Mouse (Mus musculus) midbrain, embryonic 14.5 days (tissue): ENCODE data around the gene Vmn1r16. TPM values are rescaled to one million over a fixed set of nuclear protein-coding genes. Genes with fewer than 3 reads are reported as not detected.
"Not testable (repeated sequence)": the region's sequence is repeated elsewhere in the genome, so short reads cannot be mapped to it uniquely, and the experiment has no call there.

Experiments
- ATAC-seq: fragments of 200-750 bp; cut with Nextera tagmentation; 2 replicates; pipeline ENCODE4 v1.8.0; 2017; ENCODE audit warnings: moderate number of reproducible peaks, moderate library complexity; ENCODE audit not compliant: low FRiP score, low TSS enrichment
- DNase-seq: peaks from one replicate; pipeline ENCODE4 v3.0.0-alpha.2; 2015
- H3K27ac ChIP-seq: fragments of 300-500 bp; sonication (generic); replicated peaks from 2 replicates; pipeline ENCODE4 v1.5.1; 2014; ENCODE audit warnings: mild to moderate bottlenecking, low read depth, low read length, moderate library complexity
- H3K27me3 ChIP-seq: fragments of 300-500 bp; sonication (generic); 2 replicates; pipeline ENCODE4 v1.6.1; 2014; ENCODE audit warnings: low read length, control low read depth, mixed read lengths; ENCODE audit not compliant: control insufficient read depth, insufficient read depth
- H3K36me3 ChIP-seq: fragments of 300-500 bp; sonication (generic); 2 replicates; pipeline ENCODE4 v1.6.1; 2014; ENCODE audit warnings: low read length, control low read depth; ENCODE audit not compliant: control insufficient read depth, insufficient read depth
- H3K4me1 ChIP-seq: fragments of 300-500 bp; sonication (generic); 2 replicates; pipeline ENCODE4 v1.6.1; 2014; ENCODE audit warnings: mild to moderate bottlenecking, antibody characterized with exemption, low read length, control low read depth; ENCODE audit not compliant: control insufficient read depth, insufficient read depth
- H3K4me2 ChIP-seq: fragments of 300-500 bp; sonication (generic); 2 replicates; pipeline ENCODE4 v1.6.1; 2014; ENCODE audit warnings: mild to moderate bottlenecking, low read length, moderate library complexity
- H3K4me3 ChIP-seq: fragments of 300-500 bp; sonication (generic); replicated peaks from 2 replicates; pipeline ENCODE4 v1.5.1; 2014; ENCODE audit warnings: low read depth, low read length
- H3K9ac ChIP-seq: fragments of 300-500 bp; sonication (generic); replicated peaks from 2 replicates; pipeline ENCODE4 v1.6.1; 2014; ENCODE audit warnings: mild to moderate bottlenecking, low read length, moderate library complexity
- H3K9me3 ChIP-seq: fragments of 300-500 bp; sonication (generic); 2 replicates; pipeline ENCODE4 v1.6.1; 2016; ENCODE audit warnings: low read length, control low read depth, mixed read lengths; ENCODE audit not compliant: control insufficient read depth
- WGBS: fragments of 180-500 bp; shearing (Covaris S2); extraction: QIAGEN DNeasy Blood & Tissue Kit; methylation state at CpG from one replicate; pipeline ENCODE4 v1.1.7; 2014; 5-methylcytosine and 5-hydroxymethylcytosine counted together
- polyA plus RNA-seq: library from polyadenylated mRNA; unstranded; fragments of >200 nt; fragmentation: Nextera tagmentation; extraction: Ambion mirVana; gene quantifications from 2 replicates; pipeline ENCODE4 v1.2.1, GENCODE M21; 2014

The Vmn1r16 gene
- not detected in 2 replicates for polyA plus RNA-seq

GRCm38 (mm10) chr6:57329394-57329793, at the start of gene Vmn1r16:
Gene Vmn1r16, minus strand, starts transcription at chr6:57329494.
- Histone ChIP-seq H3K27ac (no peak within 1 kb of the TSS), H3K36me3 (no peaks in the 10 kb centered on the region), H3K9ac (no peak within 1 kb of the TSS), H3K27me3 (no peaks in the 10 kb centered on the region), H3K4me3 (no peak within 1 kb of the TSS), H3K9me3 (no peaks in the 10 kb centered on the region), H3K4me1 (no peaks in the 10 kb centered on the region), H3K4me2 (no peak within 1 kb of the TSS)
- ATAC-seq (no peak), DNase-seq (no peak)
- WGBS = 74% methylated on average over 3 of the region's 3 CpGs

- no peak overlapping the region for H3K9ac ChIP-seq
- no peaks in the 10 kb centered on the region for H3K9me3 ChIP-seq
- no peak overlapping the region for H3K4me2 ChIP-seq
- H3K36me3 ChIP-seq = no peaks in the 10 kb centered on the region
- DNase-seq (no peak), ATAC-seq (no peak)
- no peak overlapping the region for H3K4me3 ChIP-seq
- H3K27me3 ChIP-seq = no peaks in the 10 kb centered on the region
- WGBS = 87% methylated on average over 1 of the region's 1 CpGs
- H3K27ac ChIP-seq = no peak overlapping the region
- no peaks in the 10 kb centered on the region for H3K4me1 ChIP-seq
These were observed 38.2 kb upstream of the Vmn1r16 start for GRCm38 (mm10) chr6:57367496-57367895.

- not testable (repeated sequence) for H3K27ac ChIP-seq, ATAC-seq, H3K27me3 ChIP-seq, H3K36me3 ChIP-seq, H3K4me2 ChIP-seq, H3K9ac ChIP-seq, H3K4me3 ChIP-seq, DNase-seq, H3K4me1 ChIP-seq, H3K9me3 ChIP-seq
- 92% methylated on average over 1 of the region's 1 CpGs for WGBS
These were observed 36.6 kb upstream of the Vmn1r16 start for GRCm38 (mm10) chr6:57365866-57366265.

GRCm38 (mm10) chr6:57363627-57364026, 34.3 kb upstream of the Vmn1r16 start, which contains the start of gene Vmn1r17:
Gene Vmn1r17, minus strand, starts transcription at chr6:57363727.
- no peaks in the 10 kb centered on the region for H3K36me3 ChIP-seq
- H3K27ac ChIP-seq = no peak within 1 kb of the TSS
- 92% methylated on average over 1 of the region's 1 CpGs for WGBS
- H3K9me3 ChIP-seq = no peaks in the 10 kb centered on the region
- H3K9ac ChIP-seq = no peak within 1 kb of the TSS
- no peak for DNase-seq
- H3K4me2 ChIP-seq = no peak within 1 kb of the TSS
- no peaks in the 10 kb centered on the region for H3K27me3 ChIP-seq
- no peaks in the 10 kb centered on the region for H3K4me1 ChIP-seq
- ATAC-seq = no peak
- H3K4me3 ChIP-seq = no peak within 1 kb of the TSS

GRCm38 (mm10) chr6:57356864-57357263, 27.6 kb upstream of the Vmn1r16 start:
- ATAC-seq (no peak), DNase-seq (no peak)
- no peak overlapping the region for H3K27ac ChIP-seq
- no peaks in the 10 kb centered on the region for H3K27me3 ChIP-seq
- no peaks in the 10 kb centered on the region for H3K4me1 ChIP-seq
- no peak overlapping the region for H3K9ac ChIP-seq
- H3K4me3 ChIP-seq = no peak overlapping the region
- 80% methylated on average over 2 of the region's 2 CpGs for WGBS
- H3K9me3 ChIP-seq = no peaks in the 10 kb centered on the region
- no peaks in the 10 kb centered on the region for H3K36me3 ChIP-seq
- H3K4me2 ChIP-seq = no peak overlapping the region

- no peaks in the 10 kb centered on the region for H3K4me1 ChIP-seq
- DNase-seq (no peak), ATAC-seq (no peak)
These were observed 3.1 kb downstream of the Vmn1r16 start for GRCm38 (mm10) chr6:57326176-57326575.

GRCm38 (mm10) chr6:57278952-57279351, 50.3 kb downstream of the Vmn1r16 start:
- Histone ChIP-seq H3K4me2 (no peak overlapping the region), H3K36me3 (no peaks in the 10 kb centered on the region), H3K9ac (no peak overlapping the region), H3K27ac (no peak overlapping the region), H3K27me3 (no peaks in the 10 kb centered on the region), H3K4me1 (no peaks in the 10 kb centered on the region), H3K9me3 (no peaks in the 10 kb centered on the region), H3K4me3 (no peak overlapping the region)
- DNase-seq (no peak), ATAC-seq (no peak)

More at GRCm38 (mm10) chr6:57326176-57326575, 3.1 kb downstream of the Vmn1r16 start:
- H3K27ac ChIP-seq = no peak overlapping the region
- no peak overlapping the region for H3K4me2 ChIP-seq
- no peak overlapping the region for H3K9ac ChIP-seq
- H3K4me3 ChIP-seq = no peak overlapping the region
- no peaks in the 10 kb centered on the region for H3K36me3 ChIP-seq
- H3K9me3 ChIP-seq = no peaks in the 10 kb centered on the region
- H3K27me3 ChIP-seq = no peaks in the 10 kb centered on the region

- Histone ChIP-seq H3K27me3 (no peaks in the 10 kb centered on the region), H3K9me3 (no peaks in the 10 kb centered on the region), H3K4me2 (no peak overlapping the region), H3K27ac (no peak overlapping the region), H3K9ac (no peak overlapping the region), H3K4me1 (no peaks in the 10 kb centered on the region), H3K36me3 (no peaks in the 10 kb centered on the region), H3K4me3 (no peak overlapping the region)
- no peak for DNase-seq
- ATAC-seq = no peak
These were observed 56.8 kb downstream of the Vmn1r16 start for GRCm38 (mm10) chr6:57272517-57272916.

- H3K36me3 ChIP-seq = no peaks in the 10 kb centered on the region
- no peaks in the 10 kb centered on the region for H3K27me3 ChIP-seq
- DNase-seq (no peak), ATAC-seq (no peak)
- no peak overlapping the region for H3K9ac ChIP-seq
- no peaks in the 10 kb centered on the region for H3K9me3 ChIP-seq
- 78% methylated on average over 3 of the region's 3 CpGs for WGBS
- no peak overlapping the region for H3K4me3 ChIP-seq
- H3K4me1 ChIP-seq = no peaks in the 10 kb centered on the region
- H3K27ac ChIP-seq = no peak overlapping the region
- no peak overlapping the region for H3K4me2 ChIP-seq
These were observed 57.4 kb downstream of the Vmn1r16 start for GRCm38 (mm10) chr6:57271881-57272280.
